Mouse (Mus musculus) neural tube, embryonic 15.5 days (tissue): Measurements from ENCODE around the gene Ttll5. TPM values are rescaled to one million over a fixed set of nuclear protein-coding genes. Genes with fewer than 3 reads are reported as not detected.

Experiments used
- ATAC-seq: fragments of 200-750 bp; cut with Nextera tagmentation; 2 replicates; pipeline ENCODE4 v1.8.0; 2017; ENCODE audit warnings: mild to moderate bottlenecking, moderate TSS enrichment, moderate library complexity; ENCODE audit not compliant: low FRiP score
- H3K27ac ChIP-seq: fragments of 300-500 bp; sonication (generic); replicated peaks from 2 replicates; pipeline ENCODE4 v1.5.1; 2015; ENCODE audit warnings: mild to moderate bottlenecking, inconsistent platforms
- H3K27me3 ChIP-seq: fragments of 300-500 bp; sonication (generic); replicated peaks from 2 replicates; pipeline ENCODE4 v1.6.1; 2015; ENCODE audit warnings: inconsistent platforms
- H3K36me3 ChIP-seq: fragments of 300-500 bp; sonication (generic); 2 replicates; pipeline ENCODE4 v1.6.1; 2015; ENCODE audit warnings: inconsistent platforms
- H3K4me1 ChIP-seq: fragments of 300-500 bp; sonication (generic); 2 replicates; pipeline ENCODE4 v1.6.1; 2015; ENCODE audit warnings: inconsistent platforms
- H3K4me2 ChIP-seq: fragments of 300-500 bp; sonication (generic); 2 replicates; pipeline ENCODE4 v1.6.1; 2015; ENCODE audit warnings: inconsistent platforms, mild to moderate bottlenecking, moderate library complexity
- H3K4me3 ChIP-seq: fragments of 300-500 bp; sonication (generic); replicated peaks from 2 replicates; pipeline ENCODE4 v1.5.1; 2015; ENCODE audit warnings: mild to moderate bottlenecking, inconsistent platforms
- H3K9ac ChIP-seq: fragments of 300-500 bp; sonication (generic); replicated peaks from 2 replicates; pipeline ENCODE4 v1.6.1; 2015; ENCODE audit warnings: mild to moderate bottlenecking, inconsistent platforms
- H3K9me3 ChIP-seq: fragments of 300-500 bp; sonication (generic); replicated peaks from 2 replicates; pipeline ENCODE4 v1.6.1; 2016; ENCODE audit warnings: inconsistent platforms
- WGBS: fragments of 180-500 bp; shearing (Covaris S2); methylation state at CpG from one replicate; pipeline ENCODE4 v1.1.7; 2015; ENCODE audit warnings: mixed read lengths; 5-methylcytosine and 5-hydroxymethylcytosine counted together
- polyA plus RNA-seq: library from polyadenylated mRNA; unstranded; fragments of >200 nt; fragmentation: Nextera tagmentation; extraction: Ambion mirVana; gene quantifications from 2 replicates; pipeline ENCODE4 v1.2.1, GENCODE M21; 2015

The Ttll5 gene
- polyA plus RNA-seq, 1 experiment from 2014 or later = 10.7 TPM

- WGBS = 67% methylated on average over 3 of the region's 3 CpGs
Measured at GRCm38 (mm10) chr12:85955690-85956089, 131.2 kb downstream of the Ttll5 start.

GRCm38 (mm10) chr12:85956251-85956650 is 131.8 kb downstream of the Ttll5 start:
- H3K9me3 ChIP-seq = no peaks in the 10 kb centered on the region
- H3K27me3 ChIP-seq = no peaks in the 10 kb centered on the region
- peaks cover 4% of the 10 kb centered on the region; the same call in 1 of the 2 replicates for H3K36me3 ChIP-seq
- 85% methylated on average over 6 of the region's 6 CpGs for WGBS
- ATAC-seq = no peak
- no peak overlapping the region for H3K9ac ChIP-seq
- H3K4me2 ChIP-seq = no peak overlapping the region
- no peaks in the 10 kb centered on the region for H3K4me1 ChIP-seq
- H3K4me3 ChIP-seq = no peak overlapping the region
- no peak overlapping the region for H3K27ac ChIP-seq

More at GRCm38 (mm10) chr12:85955690-85956089, 131.2 kb downstream of the Ttll5 start:
- no peak overlapping the region for H3K4me2 ChIP-seq
- H3K27me3 ChIP-seq = no peaks in the 10 kb centered on the region
- no peaks in the 10 kb centered on the region for H3K9me3 ChIP-seq
- H3K27ac ChIP-seq = no peak overlapping the region
- H3K4me3 ChIP-seq = no peak overlapping the region
- no peak for ATAC-seq
- H3K9ac ChIP-seq = no peak overlapping the region
- H3K4me1 ChIP-seq = no peaks in the 10 kb centered on the region
- H3K36me3 ChIP-seq = peaks cover 4% of the 10 kb centered on the region; the same call in 1 of the 2 replicates

DNA sequence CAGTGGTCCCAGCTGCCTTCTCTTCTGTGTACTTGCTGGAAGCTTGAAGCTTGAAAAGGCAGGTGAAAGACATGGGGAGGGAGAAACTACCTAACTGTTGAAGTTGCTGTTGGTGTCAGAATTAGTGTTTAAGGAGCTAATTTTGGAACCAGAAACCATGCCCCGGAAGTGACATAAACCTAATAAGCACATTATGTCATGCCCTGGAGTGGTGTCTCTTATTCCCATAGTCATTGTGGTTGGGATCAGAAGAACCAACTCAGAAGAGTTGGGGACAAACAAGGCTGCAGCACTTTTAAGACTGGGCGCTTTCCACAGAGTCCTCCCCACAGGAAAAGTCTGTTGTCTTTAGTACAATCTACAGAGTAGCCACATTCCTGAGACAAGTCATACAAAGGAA is 134.0 kb downstream of the Ttll5 start:
- Histone ChIP-seq H3K27me3 (no peaks in the 10 kb centered on the region), H3K4me3 (no peak overlapping the region), H3K9me3 (no peaks in the 10 kb centered on the region), H3K9ac (no peak overlapping the region), H3K36me3 (peaks cover 4% of the 10 kb centered on the region; the same call in 1 of the 2 replicates), H3K27ac (no peak overlapping the region), H3K4me1 (no peaks in the 10 kb centered on the region), H3K4me2 (no peak overlapping the region)
- ATAC-seq = no peak
- WGBS = 90% methylated on average over 2 of the region's 2 CpGs

DNA sequence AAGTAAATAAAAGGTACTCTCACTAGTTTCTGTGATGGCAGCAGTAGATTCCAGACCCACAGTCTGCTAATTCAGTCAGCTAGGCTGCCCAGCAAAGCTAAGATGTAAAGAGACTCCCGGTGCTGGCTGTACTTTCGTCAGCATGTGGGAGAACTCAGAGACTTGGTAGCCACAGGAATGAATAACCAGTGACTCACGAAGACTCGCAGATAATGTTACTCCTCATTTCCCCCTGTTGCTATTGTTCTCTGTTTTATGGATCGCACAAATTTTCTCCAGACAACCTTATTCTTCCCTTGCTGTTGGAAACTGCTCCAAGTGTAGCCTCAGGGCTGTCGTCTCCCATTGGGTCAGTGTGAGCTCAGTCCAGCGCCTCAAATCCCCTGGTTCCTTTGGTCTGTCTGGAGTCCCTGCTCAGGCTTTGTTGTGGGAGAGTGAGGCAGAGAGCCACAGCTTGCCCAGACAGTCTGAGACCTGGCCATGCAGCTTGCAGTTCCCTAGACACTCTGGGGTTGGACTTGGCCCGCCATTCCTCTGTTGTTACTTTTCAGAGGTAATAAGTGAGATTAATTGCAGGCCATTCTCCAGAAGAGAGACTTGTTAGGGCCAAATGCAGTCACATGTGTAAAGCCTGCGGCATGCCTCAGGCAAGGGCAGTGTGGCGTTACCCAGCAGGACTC is 135.5 kb downstream of the Ttll5 start:
- no peaks in the 10 kb centered on the region for H3K27me3 ChIP-seq
- no peak overlapping the region for H3K4me3 ChIP-seq
- no peak for ATAC-seq
- H3K4me1 ChIP-seq = no peaks in the 10 kb centered on the region
- no peak overlapping the region for H3K9ac ChIP-seq
- WGBS = 34% methylated on average over 10 of the region's 10 CpGs
- no peaks in the 10 kb centered on the region for H3K9me3 ChIP-seq
- H3K4me2 ChIP-seq = no peak overlapping the region
- H3K27ac ChIP-seq = no peak overlapping the region
- no peaks in the 10 kb centered on the region for H3K36me3 ChIP-seq

DNA sequence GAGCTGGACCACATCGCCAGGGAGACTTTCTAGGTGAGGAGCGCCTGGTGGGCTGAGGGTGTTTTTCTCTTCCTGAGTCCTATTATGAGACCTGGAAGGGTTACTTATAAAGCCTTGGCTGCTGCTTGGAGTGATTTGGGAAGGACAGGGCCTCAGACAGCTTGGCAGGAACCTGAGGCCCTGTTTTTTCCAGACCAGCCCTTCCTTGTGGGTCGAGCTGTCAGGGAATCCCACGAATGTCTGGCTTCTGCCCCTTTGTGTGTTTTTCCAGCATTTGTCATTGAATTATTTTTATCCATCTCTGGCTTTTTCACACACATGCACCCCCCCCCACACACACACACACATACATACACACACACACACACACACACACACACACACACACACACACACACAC is 136.2 kb downstream of the Ttll5 start:
- Histone ChIP-seq H3K9me3 (no peaks in the 10 kb centered on the region), H3K27ac (no peak overlapping the region), H3K36me3 (no peaks in the 10 kb centered on the region), H3K4me1 (no peaks in the 10 kb centered on the region), H3K4me3 (no peak overlapping the region), H3K4me2 (no peak overlapping the region), H3K27me3 (no peaks in the 10 kb centered on the region), H3K9ac (no peak overlapping the region)
- 74% methylated on average over 4 of the region's 4 CpGs for WGBS
- ATAC-seq = no peak

DNA sequence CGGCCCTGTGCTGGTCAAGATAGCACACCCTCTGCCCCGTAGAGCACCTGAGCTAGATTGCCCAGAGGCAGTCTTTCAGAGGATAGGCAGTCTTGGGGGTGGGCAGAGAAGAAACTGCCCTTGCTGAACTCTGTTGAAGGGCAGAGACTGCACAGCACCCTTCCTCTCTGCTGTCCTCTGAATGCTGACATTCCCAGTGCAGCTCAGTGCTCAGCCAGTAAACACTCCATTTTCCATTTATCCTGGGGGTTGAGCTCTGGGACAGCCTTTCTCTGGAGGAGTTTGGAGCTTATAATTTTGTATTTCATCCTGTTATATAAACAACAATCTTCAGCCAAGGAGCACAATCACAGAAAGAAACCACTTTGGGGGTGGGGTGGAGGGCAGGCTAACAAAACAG is 138.7 kb downstream of the Ttll5 start:
- H3K27me3 ChIP-seq = no peaks in the 10 kb centered on the region
- 84% methylated on average over 2 of the region's 2 CpGs for WGBS
- no peaks in the 10 kb centered on the region for H3K4me1 ChIP-seq
- ATAC-seq = no peak
- H3K4me2 ChIP-seq = no peak overlapping the region
- H3K9me3 ChIP-seq = no peaks in the 10 kb centered on the region
- no peak overlapping the region for H3K9ac ChIP-seq
- no peaks in the 10 kb centered on the region for H3K36me3 ChIP-seq
- H3K4me3 ChIP-seq = no peak overlapping the region
- no peak overlapping the region for H3K27ac ChIP-seq

DNA sequence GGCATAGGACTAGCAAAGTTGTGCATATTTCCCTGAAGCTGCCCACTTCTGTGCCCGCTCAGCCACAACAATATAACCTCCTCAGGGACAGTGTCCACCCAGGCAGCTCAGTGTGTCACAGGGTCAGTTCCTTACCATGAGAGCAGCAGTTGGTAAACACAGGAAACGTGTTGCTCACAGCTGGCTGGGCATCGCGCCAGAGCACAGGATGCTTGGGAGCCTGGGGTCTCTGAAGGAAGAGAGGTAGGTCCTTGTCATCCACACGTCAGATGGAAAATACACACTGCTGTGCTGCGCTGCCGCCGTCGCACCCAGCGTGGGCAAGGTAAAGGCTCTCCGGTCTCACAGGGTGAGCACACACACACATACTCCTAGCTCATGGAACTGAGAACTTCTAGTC is 139.2 kb downstream of the Ttll5 start:
- no peak overlapping the region for H3K4me2 ChIP-seq
- 84% methylated on average over 11 of the region's 11 CpGs for WGBS

DNA sequence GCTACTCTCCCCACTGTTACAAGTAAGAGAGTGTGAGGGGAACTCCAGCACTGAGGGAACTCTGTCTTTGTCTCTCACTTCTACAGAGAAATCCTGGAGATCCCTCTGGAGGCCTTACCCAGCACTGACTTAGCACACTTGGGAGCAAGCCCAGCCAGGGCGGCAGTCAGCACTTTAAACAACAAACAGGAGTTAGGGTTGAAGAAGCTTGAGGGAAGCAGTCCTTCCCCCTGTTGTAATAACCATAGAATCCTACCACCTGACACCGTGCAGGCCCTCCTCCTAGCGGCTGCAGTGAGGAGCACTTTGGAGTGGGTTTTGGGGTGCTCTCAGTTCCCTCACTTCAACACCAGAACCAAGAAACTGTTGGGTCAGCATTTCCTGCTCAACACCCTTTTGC is 140.0 kb downstream of the Ttll5 start:
- H3K27ac ChIP-seq = no peak overlapping the region
- no peak for ATAC-seq
- no peaks in the 10 kb centered on the region for H3K36me3 ChIP-seq
- no peaks in the 10 kb centered on the region for H3K4me1 ChIP-seq
- WGBS = 91% methylated on average over 3 of the region's 3 CpGs
- no peak overlapping the region for H3K4me2 ChIP-seq
- H3K4me3 ChIP-seq = no peak overlapping the region
- no peak overlapping the region for H3K9ac ChIP-seq
- H3K9me3 ChIP-seq = no peaks in the 10 kb centered on the region
- H3K27me3 ChIP-seq = no peaks in the 10 kb centered on the region

More for the DNA sequence above, 139.2 kb downstream of the Ttll5 start:
- no peaks in the 10 kb centered on the region for H3K27me3 ChIP-seq
- no peak overlapping the region for H3K9ac ChIP-seq
- no peaks in the 10 kb centered on the region for H3K9me3 ChIP-seq
- H3K4me1 ChIP-seq = no peaks in the 10 kb centered on the region
- no peak for ATAC-seq
- no peak overlapping the region for H3K4me3 ChIP-seq
- H3K36me3 ChIP-seq = no peaks in the 10 kb centered on the region
- no peak overlapping the region for H3K27ac ChIP-seq

- no peak for ATAC-seq
- Histone ChIP-seq H3K27me3 (no peaks in the 10 kb centered on the region), H3K4me2 (no peak overlapping the region), H3K36me3 (no peaks in the 10 kb centered on the region), H3K27ac (no peak overlapping the region), H3K4me1 (no peaks in the 10 kb centered on the region), H3K9me3 (no peaks in the 10 kb centered on the region), H3K4me3 (no peak overlapping the region), H3K9ac (no peak overlapping the region)
Measured at GRCm38 (mm10) chr12:85967812-85968211, 143.4 kb downstream of the Ttll5 start.

DNA sequence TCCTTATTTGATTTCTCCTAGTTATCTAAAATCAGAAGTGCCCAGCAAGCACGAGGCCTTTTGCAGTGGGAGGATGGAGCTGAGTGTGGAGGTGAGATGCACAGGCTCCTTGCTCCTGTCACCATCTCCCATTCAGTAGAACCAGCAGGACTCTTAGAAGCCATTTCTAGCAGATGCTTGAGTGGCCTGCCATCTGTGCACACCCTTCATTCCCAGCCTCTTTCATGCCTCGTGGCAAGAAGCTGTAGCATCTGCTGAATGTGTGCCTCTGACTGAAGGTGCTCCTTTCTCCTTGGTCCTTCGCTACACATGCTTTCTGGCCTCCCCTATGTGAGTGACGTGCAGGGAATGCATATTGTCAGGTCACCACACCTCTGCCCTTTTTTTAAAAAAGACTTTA is 143.9 kb downstream of the Ttll5 start:
- no peak overlapping the region for H3K4me3 ChIP-seq
- no peaks in the 10 kb centered on the region for H3K36me3 ChIP-seq
- H3K9ac ChIP-seq = no peak overlapping the region
- no peak overlapping the region for H3K4me2 ChIP-seq
- no peak for ATAC-seq
- H3K9me3 ChIP-seq = no peaks in the 10 kb centered on the region
- H3K27me3 ChIP-seq = no peaks in the 10 kb centered on the region
- 70% methylated on average over 4 of the region's 4 CpGs for WGBS
- no peaks in the 10 kb centered on the region for H3K4me1 ChIP-seq
- H3K27ac ChIP-seq = no peak overlapping the region

DNA sequence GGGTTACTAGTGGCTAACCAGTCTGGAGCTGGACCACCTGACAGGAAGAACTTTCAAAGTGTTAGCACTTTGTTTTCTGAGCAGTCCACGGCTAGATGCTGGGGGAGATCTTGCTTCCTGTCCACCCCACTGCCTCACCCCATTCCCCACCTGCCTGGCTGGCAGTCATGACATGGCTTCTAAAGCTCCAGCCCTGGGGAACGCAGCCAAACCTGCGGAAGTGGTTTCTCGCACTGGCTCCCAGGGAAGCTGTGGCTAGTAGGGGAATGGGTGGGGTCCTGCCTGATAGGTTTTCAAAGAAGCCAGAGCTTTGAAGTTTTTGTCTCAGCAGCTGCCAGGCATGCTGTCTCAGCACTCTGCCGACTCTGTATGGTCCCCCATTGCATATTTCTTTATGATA is 145.1 kb downstream of the Ttll5 start:
- Histone ChIP-seq H3K4me3 (no peak overlapping the region), H3K36me3 (no peaks in the 10 kb centered on the region), H3K9ac (no peak overlapping the region), H3K27ac (no peak overlapping the region), H3K27me3 (no peaks in the 10 kb centered on the region), H3K4me2 (no peak overlapping the region), H3K4me1 (0 out of 2 replicates have a peak, but pooled peaks cover 7% of the 10 kb centered on the region), H3K9me3 (no peaks in the 10 kb centered on the region)
- ATAC-seq = no peak
- 57% methylated on average over 5 of the region's 5 CpGs for WGBS

- no peaks in the 10 kb centered on the region for H3K9me3 ChIP-seq
- ATAC-seq = no peak
- H3K9ac ChIP-seq = no peak overlapping the region
- 63% methylated on average over 5 of the region's 5 CpGs for WGBS
- H3K4me3 ChIP-seq = no peak overlapping the region
- H3K4me1 ChIP-seq = 0 out of 2 replicates have a peak, but pooled peaks cover 7% of the 10 kb centered on the region
- no peaks in the 10 kb centered on the region for H3K36me3 ChIP-seq
- H3K4me2 ChIP-seq = no peak overlapping the region
- no peak overlapping the region for H3K27ac ChIP-seq
- H3K27me3 ChIP-seq = no peaks in the 10 kb centered on the region
Measured at GRCm38 (mm10) chr12:85970191-85970590, 145.7 kb downstream of the Ttll5 start.
